Mouse (Mus musculus): ENCODE measurements around the gene Nabp2.

Gene Nabp2

DNA sequence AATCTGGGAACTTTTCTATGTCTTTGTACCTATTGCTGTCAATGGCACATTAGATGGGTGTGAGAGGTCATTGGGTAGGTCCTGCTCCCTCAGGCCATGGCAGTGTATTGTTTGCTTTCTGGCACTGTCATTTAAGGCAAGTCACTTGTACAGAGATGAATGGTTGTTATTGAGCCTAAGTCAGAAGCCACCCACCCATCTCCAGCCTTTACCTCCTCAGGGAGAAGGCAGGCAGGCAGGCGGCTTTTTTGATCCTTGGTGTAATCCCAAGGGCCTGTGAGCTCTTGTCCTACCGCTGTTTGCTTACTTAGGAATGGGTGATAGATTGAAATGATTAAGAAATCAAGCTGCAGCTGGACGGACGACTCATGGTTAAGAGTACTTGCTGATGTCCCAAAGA, 18.2 kb upstream of the Nabp2 start:
- no peak for DNase-seq (ENCODE audit: inconsistent age in 2 of 2, low spot score in 1 of 2)

DNA sequence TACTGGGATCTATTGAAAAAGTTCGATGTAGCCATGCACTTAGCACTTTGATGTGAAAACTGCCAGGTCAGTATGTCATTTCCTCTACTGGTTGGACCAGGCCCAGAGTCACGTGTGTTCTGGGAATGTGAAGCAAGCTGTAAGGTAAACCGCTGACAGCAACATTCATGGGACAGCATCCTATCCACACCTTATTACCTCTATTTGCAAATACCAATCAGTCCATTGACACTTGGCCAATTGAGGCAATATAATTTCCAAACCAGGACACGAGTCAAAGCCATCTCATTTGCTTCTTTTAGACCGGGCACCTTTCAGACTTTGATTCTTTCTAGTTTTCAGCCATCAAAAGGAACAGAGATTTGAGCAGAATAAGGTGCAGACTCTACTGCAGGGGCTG, 17.8 kb upstream of the Nabp2 start:
- no peak for DNase-seq (ENCODE audit: inconsistent age in 2 of 2, low spot score in 1 of 2)

DNA sequence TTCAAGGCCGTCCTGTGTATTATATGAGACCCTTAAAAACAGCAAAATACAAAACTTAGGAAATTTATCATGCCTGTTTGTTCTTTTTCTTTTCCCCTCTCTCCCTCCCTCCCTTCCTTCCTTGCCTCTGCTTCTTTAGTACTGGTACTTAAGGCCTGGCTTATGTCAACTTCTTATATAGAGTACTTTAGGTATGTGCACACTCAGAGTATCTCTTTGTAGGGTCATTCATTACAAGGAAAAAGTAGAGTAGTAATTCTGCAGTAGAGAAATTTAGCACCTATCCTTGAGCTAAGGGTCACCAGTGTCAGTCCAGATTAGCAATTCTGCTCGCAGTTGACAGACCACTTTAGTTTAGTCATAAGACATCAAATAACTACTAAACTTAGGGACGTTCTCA, 14.0 kb upstream of the Nabp2 start:
- no peak for DNase-seq (ENCODE audit: inconsistent age in 2 of 2, low spot score in 1 of 2)

DNA sequence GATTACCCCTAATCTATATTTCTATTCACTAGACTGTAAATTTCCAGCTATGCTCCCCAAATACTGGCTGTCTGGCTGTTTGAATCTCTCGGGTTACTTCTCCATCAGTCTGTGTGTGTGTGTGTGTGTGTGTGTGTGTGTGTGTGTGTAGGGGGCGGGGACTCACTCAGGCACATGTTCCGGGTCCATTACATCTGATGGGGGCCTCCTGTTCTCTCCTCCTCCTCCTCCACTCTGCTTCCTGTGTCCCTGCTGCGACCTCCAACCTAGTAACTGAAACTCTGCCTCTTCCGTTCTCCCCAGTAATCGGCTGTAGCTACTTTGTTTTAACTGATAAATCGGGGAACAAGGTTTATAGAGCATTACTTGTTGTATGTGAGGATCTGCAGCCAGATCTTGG, 13.3 kb upstream of the Nabp2 start:
- no peak for DNase-seq (ENCODE audit: inconsistent age in 2 of 2, low spot score in 1 of 2)

DNA sequence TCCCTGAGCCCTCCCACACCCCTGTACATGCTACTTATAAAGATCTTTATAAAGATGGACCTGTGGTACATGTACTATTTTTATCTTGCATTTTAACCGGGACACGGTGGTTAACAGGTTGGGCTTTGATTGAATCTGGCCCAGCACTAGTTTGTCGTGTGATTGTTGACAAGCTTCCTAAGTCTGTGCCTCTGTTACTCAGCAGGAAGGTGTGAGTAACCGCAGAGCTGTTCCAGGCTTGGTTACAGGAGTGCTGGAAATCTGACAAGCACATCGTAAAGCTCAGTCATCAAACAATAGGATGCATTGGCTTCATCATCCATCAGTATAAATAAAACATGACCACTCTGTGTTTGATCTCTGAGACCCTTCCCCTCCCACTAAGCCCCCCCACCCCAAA, 11.1 kb upstream of the Nabp2 start:
- no peak for DNase-seq (ENCODE audit: inconsistent age in 2 of 2, low spot score in 1 of 2)

DNA sequence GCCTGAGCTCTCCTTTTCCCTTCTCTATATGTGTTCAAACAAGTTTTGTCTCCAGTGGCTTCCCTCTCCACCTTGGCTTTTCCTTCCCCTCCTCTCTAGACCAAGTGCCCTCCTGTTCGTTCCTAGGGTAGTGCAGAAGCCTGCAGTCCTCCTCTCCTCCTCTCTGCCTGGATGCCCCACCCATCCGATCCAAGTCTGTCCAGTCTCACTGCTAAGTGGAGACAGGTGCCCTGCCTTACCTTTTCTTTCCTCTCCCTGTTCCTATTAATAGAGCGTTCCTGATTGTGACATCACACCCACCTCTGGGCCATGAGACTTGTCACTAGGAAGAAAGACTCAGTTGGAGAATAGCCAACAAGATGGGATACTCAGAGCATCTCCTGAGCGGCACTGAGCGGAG, 3.6 kb upstream of the Nabp2 start:
- DNase-seq (ENCODE audit: inconsistent age in 2 of 2, low spot score in 1 of 2): no peak

DNA sequence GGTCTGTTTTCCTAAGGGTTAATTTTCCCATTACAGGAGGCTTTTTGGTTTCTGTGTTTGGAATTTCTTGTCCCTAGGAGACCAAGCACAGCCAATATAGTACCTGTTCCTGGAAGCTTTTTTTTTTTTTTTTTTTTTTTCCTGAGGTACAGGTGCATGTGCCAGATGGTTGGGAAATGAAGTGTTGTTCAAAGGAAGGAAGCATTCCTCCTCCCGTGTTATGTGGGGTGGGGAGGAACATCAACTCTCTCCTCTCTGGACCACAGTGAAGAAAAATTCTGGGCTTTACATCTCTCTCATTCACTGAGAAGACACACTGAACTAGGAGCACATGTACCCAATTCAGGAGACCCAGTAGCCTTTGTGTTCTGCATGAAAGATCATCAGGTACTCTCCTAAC, 1.8 kb upstream of the Nabp2 start:
- no peak for DNase-seq (ENCODE audit: inconsistent age in 2 of 2, low spot score in 1 of 2)

DNA sequence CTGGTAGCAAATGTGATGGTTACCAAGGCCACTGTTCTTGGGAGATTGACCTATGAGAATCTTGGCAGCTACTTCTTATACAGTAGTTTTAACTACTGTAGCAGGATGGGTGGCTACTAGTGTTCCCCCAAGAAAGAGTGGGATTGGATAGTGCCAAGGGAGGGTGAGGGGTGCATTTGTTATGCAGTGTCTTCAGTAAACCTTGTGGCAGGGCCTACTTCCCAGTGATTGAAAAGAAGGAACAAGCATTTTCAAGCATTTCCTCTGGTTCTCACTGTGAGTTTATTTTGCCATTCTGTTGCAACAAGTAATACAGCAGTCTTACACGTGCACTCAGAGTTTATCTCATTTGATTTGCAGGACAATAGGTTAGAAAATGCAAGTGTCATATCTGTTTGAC, 1.3 kb upstream of the Nabp2 start:
- DNase-seq (ENCODE audit: inconsistent age in 2 of 2, low spot score in 1 of 2): no peak

DNA sequence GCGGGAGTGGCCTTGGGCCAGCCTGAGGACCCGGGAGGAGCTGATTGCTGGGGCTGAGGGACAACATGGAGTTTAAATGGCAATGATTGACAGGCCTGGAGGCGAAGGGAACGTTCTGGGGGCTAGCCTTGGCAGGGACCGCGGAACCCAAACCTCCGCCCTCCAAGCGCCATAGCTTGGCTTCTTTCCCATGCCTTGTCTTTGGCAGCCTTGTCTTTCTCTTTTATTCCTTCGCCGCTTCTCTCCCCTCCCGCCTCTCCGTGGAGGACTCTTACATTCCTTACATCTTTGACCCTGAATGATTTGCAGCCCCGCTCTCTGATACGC, 726 bp upstream of the Nabp2 start:
- DNase-seq (ENCODE audit: inconsistent age in 2 of 2, low spot score in 1 of 2): no peak

DNA sequence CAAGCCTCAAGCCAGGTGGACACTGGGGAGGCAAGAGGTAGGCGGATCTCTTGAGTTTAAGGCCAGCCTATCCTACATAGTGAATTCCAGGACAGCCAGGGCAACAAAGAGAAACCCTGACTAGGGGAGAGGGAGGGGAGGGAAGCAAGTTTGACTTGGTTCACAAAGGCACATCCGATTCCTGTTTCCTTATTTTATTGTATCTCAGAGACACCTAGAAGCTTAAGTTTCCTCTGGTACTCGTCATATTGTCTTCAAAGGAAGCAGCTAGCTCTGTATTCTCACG, 789 bp downstream of the Nabp2 start:
- peak in 1 of 2 experiments; percentile 57 for DNase-seq (ENCODE audit: inconsistent age in 2 of 2, low spot score in 1 of 2)

DNA sequence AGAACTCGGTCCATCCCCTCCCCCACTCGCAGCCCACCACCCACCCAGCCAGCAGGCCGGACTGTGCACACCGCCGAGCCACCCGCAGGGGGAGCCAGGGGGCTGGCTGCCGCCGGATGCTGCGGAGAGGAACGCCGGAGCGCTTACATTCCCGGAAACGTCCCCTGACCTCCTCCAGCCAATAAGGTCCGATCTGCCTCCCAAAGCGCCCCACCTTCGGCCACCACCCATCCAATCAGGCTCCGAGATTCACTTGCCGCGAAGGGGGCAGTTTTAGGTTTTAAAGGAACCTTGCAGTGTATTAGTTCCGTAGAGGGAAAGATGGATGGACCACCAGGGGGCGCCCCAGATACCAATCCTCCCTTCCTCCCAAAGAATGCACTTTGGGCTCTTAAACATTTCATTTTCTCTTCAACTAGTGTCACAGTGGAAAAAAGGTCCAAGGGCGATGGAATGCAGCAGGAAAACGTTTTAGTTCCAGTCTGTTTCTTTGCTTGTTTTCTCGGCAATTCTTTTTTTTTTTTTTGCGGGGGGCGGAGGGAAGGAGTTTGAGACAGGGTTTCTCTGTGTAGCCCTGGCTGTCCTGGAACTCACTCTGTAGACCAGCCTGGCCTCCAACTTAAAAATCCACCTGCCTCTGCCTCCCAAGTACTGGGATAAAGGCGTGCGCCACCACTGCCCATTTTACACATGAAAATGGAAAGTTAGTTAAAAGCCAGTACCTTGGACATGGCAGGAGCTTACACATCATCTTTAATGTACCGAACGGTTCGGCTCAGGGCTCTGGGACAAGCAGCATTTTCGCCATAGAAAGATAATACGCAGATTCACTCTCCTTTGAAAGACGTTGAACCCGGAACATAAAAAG, 1.4 kb downstream of the Nabp2 start:
- peak; percentile 98 to 99 for DNase-seq (ENCODE audit: inconsistent age in 2 of 2, low spot score in 1 of 2)

DNA sequence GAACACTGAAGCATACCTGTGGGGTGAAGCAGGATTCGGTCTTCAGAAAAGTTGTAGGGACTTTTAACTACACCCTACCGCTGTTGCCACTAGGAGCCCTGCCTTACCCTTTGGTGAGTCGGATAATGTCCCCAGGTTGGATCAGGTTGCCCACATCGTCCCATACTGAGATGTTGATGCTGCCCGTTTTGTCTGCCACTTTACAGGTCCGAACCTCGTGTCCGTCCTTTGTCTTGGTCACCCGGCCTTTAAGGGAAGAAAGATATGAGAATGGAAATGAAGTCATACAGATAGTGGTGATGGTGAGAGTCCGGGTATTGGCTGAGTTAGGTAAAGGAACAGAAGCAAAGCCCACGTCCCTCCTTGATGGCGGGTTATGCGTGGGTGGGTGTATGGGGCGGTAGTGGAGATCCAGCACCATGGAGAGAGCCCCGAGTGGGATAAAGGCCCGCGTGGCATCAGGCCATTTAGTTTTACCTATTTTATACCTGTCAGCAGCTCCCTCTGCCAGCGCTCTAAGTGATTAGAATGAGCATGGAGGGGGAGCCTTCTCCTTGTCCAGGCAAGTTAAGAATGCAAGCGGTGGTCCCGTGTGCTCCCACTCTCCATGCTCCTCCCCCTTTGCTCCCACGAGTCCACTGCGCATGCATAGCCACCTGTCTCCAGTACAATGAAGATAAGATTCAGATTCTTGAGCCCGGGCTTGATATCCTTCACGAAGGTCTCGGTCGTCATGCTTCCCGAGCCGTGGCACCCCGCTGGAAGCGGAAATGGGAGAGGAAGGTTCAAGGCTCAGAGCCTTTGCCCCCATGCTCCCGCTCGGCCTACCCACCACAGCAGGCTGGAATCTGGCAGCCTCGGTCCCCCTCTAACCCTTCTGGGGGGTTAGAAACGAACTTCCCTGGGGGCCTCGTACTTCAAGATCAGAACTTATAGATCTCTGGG, 2.4 kb downstream of the Nabp2 start:
- peak in 1 of 2 experiments; percentile 54 for DNase-seq (ENCODE audit: inconsistent age in 2 of 2, low spot score in 1 of 2)

DNA sequence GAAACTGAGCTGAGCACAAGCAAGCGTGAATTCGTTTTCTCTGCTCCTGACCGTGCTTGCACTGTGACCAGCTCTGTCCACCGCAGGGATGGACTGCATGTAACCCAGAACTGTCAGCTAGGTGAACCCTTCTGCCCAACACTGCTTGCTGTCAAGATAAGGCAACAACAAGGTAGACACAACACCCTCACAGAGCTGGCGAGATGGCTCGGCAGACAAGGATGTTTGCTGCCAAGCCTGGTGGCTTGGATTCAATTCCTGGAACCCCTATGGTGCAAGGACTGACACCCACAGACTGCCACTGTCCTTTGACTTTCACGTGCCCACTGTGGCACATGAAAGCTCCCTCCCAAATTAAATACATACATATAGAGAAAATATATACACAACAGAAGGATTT, 7.4 kb downstream of the Nabp2 start:
- no peak for DNase-seq (ENCODE audit: inconsistent age in 2 of 2, low spot score in 1 of 2)

DNA sequence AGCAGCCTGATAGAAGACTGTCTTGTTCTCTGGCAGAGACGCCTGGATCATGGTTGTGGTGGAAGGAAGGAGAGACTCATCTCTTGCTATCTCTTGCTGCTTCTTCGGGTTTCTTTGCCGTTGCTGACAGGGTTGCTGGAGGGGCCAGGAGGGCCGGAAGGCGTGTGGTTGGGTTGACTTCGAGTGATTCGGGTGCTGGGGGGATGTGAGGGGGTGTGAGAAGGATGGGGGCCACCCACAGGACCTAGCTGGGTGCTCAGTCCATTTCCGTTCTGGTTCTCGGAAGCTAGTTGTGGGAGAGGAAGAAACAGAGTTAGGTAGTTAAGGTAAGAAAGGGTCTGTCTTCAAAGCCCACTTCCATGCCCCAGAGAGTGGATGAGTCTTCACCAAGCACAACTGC, 9.7 kb downstream of the Nabp2 start:
- no peak for DNase-seq (ENCODE audit: inconsistent age in 2 of 2, low spot score in 1 of 2)

DNA sequence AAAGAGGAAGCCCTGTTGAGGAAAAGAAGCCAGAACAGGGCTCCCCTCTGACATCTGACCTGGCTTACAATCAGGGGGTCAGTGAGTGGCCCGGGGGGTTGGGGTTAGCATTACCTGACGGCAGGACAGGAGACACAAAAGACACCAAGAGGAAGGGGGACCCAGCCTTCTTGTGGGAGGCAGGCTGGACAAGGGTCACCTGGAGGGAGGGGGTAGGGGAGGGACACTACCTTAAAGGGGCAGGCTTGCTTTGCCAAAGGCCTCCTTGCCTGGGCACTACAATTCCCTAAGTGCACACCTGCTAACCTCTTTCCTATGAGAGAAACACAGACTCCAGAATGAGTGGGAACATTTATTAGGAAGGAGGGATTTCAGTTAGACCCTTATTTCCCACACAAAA, 10.2 kb downstream of the Nabp2 start, which contains the start of gene Slc39a5:
TSS of gene Slc39a5 (minus strand) at position 174 of the 400 bp plus-strand sequence.
- no peak for DNase-seq (ENCODE audit: inconsistent age in 2 of 2, low spot score in 1 of 2)

DNA sequence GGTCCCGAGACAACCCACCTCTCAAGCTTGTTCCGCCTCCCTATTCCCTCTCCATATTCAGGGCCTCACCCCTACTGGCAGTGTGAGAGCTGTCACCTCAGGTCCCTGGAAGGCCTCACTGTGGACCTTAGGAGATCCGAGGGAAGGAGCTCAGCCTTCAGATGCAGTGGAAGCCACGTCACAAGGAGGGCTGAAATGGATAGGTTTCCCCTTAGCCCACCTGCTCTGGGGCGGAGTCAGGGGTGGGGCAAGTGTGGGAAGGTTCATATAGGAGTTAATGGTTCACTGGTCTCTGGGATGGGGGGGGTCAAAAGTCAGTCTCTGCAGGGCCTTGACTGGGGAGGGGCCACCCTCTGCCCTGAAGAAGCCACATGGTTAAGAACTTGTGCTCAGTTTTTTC, 11.0 kb downstream of the Nabp2 start:
- DNase-seq (ENCODE audit: inconsistent age in 2 of 2, low spot score in 1 of 2): no peak

DNA sequence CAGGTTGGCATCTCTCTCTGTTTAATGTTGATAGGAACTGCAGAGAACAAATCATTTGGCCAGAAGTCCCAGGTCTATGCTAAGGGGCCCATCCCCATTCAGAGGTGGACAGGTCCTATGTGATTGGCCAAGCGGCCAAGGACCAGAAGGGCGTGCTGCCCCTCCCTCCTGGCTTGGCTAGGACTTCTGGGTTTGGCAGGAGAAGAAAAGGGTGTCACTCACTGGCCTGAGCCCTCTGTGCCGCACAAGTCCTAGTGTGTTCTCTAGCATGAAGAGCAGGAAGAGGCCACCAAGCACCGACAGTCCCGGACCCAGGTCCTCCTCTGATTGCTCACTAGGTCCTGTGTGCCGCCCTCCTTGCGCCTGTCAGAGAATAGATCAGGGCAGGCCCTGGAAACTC, 13.8 kb downstream of the Nabp2 start:
- peak; percentile 56 to 70 for DNase-seq (ENCODE audit: inconsistent age in 2 of 2, low spot score in 1 of 2)

DNA sequence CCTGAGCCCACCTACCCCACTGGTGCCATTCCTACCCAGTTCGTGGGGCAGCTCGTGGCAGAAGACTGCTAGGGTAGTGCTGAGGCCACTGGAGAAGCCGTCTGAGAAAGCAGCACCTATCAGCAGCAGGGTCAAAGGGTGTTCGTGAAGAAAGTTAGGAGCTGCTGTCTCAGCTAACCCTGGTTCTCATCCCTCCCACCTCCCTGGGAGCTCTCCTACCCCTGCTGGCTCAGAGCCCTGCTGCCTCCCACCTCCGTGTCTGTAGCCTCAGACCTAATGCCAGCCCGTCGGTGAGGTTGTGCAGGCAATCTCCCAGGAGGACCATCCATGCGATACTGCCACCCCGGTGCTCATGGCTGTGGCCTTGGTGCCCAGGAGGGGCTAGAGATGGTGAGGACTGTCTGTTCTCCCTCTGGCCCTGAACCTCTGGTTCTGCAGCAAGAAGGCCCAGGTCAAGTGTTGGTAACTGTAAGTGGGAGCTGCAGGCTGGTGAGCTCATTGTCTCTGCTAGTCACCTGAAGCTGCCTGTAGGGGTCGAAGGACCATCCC, 14.5 kb downstream of the Nabp2 start:
- peak; percentile 63 to 68 for DNase-seq (ENCODE audit: inconsistent age in 2 of 2, low spot score in 1 of 2)

DNA sequence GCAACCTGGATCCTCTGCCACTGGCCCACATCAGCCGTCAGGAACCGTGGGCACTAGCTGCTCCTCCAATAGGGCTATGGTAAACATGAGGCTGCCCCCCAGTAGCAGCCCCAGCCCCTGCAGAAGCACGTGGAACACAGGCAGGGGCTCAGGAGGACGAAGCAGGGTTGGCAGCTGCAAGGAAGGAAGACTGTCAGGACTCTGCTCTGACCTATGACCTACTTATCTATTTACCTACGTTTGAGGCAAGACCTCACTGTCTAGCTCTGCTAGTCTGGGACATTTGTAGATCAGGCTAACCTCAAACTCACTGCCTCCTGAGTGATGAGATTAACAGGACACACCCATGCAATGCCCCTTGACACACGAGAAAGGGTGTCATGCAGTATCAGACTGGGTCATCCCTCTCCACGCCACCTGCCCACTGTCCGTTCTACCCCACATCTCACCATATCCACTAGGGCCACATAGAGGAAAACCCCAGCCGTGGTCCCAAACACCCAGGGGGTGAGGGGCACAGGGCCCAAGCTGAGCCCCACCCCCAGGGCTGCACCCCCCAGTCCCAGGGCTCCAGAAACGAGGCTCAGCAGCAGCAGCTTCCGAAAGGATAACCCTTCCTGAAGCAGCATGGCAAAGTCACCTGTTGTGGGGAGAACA, 15.1 kb downstream of the Nabp2 start:
- DNase-seq (ENCODE audit: inconsistent age in 2 of 2, low spot score in 1 of 2): peak in 1 of 2 experiments; percentile 45

DNA sequence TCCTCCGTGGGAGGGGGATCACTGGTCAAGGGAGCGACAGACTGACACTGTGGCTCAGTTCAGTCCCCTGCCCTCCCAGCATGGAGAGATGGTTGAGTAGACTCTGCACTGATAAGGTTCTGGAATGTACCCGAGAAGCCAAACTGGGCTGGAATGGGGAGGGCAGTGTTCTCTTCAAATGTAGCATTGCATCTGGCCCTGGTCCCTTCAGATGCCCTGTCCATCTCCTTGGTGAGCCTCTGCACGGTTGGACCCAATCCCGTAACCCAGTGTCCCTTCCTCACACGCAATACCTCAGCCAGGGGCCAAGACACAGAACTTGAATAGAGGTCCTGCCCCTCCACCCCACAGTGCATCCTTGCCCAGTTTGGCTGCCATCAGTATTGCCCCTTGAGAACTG, 19.4 kb downstream of the Nabp2 start:
- peak in 1 of 2 experiments; percentile 46 for DNase-seq (ENCODE audit: inconsistent age in 2 of 2, low spot score in 1 of 2)

DNA sequence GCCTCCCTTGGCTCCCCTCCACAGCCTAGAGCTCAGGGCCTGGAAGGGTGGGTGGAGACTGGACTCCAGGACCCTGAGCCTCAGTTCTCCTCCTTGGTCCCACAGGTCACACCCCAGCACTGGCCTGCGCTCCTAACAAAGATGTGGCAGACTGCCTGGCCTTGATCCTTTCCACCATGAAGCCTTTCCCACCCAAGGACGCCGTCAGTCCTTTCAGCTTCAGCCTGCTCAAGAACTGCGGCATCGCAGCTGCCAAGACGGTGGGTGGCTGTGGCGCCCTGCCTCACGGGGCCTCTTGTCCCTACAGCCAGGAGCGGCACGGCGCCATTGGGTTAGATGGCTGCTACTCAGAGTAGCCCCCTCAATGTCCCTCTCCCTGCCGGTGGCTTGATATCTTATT, 20.9 kb downstream of the Nabp2 start:
- peak; percentile 79 to 85 for DNase-seq (ENCODE audit: inconsistent age in 2 of 2, low spot score in 1 of 2)
